Mouse (Mus musculus) urinary bladder, postnatal 4 days (tissue): ENCODE measurements around the gene Napb.
A peak's percentile ranks its signal among the peaks of the same experiment; 100 is the strongest.
"Not testable (repeated sequence)": the region's sequence is repeated elsewhere in the genome, so short reads cannot be mapped to it uniquely, and the experiment has no call there.

Experiments
- DNase-seq, 2 experiments: peaks; one replicate each; pipeline ENCODE4 v3.0.0; 2021 to 2022; ENCODE audit warnings: low spot score in 2 of 2

Gene Napb

DNA sequence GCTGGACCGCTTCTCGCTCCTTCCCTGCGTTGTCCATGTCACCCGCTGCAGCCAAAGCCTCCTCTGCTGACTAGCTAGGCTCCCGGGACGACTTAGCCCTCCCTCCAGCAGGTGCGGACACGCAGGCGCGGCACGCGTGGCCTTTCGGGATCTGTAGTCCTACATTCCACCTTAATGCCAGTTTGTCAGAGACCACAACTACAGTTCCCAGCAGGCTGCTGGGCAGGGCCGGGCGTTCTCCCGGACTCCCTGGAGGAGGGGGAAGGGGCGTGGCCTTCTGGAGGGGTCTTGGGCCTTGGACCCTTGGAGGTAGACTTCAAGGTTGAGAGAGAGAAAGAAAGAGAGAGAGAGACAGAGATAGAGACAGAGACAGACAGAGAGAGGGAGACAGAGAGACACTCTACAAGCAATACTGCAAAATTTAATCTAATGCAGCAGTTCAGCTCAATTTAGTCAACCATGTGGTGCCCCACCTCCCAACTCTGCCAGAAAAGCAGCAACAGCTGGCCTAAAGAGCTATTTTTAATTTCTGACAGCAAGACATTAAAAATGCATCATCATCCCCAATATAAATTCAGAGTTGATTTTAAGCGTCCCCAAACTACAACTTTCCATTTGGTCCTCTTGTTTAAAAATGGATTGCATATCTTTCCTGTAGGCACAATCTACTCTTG, at the start of gene Napb:
Gene Napb, minus strand, starts transcription at position 141 of the 674 bp plus-strand sequence.
- peak; percentile 86 to 89 for DNase-seq

DNA sequence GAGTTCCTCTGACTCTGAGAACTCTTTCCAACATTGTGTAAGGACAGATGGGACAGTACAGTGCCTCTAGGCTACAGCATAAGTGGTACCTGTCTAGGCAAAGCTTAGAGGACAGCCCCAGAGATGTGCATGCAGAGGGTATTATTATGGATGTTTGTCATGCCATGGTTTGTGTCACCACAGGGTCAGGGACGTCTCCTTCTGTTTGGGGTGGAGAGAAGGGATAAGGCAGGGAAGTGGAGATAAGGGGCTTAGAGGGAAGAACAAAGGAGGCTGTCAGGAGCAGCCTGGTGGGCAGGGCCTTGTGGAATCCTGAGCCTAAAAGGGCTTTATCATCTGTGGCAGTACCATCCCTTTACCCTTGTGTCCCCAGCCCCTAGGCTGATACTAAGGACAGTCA, 49.4 kb upstream of the Napb start, which contains the start of gene 8030411F24Rik:
Gene 8030411F24Rik, plus strand, starts transcription at position 301 of the 400 bp plus-strand sequence.
- no peak for DNase-seq

DNA sequence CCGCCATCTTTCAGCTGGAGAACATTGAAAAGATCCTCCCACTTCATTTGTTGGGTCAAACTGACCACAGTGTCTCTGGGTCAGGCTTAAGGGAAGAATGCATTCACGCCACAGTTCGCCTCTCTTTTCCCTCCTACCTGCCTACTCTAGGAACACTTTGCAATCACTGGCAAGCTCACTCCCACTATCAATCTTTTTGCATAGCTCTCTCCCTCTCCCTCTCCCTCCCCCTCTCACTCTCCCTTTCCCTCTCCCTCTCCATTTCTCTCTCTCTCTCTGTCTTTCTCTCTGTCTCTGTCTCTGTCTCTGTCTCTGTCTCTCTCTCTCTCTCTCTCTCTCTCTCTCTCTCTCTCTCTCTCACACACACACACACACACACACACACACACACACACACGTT, 39.1 kb upstream of the Napb start, which contains the start of gene Cst11:
Gene Cst11, minus strand, starts transcription at position 101 of the 400 bp plus-strand sequence.
- not testable (repeated sequence) for DNase-seq

DNA sequence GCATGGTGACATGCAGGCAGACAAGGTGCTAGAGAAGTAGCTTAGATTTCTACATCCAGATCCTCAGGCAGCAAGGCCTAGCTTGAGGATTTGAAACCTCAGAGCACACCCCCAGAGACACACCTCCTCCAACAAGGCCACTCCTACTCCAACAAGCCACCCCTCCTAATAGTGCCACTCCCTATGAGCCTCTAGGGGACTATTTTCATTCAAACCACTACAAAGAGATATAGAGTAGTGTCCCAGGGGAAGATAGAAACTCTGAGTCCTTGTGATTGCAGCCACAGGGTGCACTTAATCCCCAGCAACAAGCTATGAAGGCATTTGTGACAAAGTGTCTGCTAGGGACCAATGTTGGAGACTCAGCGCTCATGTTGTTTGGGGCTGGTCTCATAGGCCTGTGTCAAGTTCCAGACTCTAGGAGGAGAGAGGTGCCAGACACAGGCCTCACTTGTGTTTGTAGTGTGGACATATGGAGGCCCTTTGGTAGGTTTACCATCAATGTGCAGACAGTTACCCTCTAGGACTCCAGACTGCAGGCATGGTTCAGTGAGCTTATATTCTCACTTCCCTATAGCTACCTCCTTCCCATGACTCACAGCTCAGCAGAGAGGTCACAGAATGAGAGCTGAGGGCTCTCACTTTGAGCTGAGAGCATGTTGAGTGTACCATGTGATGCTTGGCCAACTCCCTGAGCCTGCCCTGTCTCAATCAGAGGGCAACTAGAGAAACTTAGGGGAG, 31.6 kb upstream of the Napb start:
- DNase-seq: no peak

DNA sequence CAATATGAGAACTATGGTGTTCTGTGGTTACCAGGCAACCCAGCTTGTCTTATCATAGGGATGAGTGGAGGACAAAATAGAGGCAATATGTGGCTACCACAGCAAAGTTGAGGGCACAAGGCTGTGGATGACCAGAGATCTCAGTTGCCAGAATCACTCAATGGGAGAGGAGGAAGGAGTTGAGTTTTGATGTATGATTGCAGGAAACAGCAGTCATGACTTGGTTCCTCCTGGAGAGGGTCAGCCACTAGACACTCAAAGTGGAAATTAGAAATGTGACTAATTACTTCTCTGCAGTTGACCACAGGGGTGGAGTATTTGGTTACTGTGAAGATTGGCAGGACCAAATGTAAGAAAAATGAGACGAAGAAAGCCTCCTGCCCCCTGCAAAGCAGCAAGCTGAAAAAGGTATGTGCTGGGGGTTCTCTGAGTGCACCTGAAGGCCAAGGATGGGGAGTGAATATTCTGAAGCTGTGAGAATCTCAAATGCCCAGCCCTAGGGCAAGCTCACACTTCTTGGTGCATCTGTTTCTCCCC, 22.1 kb upstream of the Napb start:
- no peak for DNase-seq

DNA sequence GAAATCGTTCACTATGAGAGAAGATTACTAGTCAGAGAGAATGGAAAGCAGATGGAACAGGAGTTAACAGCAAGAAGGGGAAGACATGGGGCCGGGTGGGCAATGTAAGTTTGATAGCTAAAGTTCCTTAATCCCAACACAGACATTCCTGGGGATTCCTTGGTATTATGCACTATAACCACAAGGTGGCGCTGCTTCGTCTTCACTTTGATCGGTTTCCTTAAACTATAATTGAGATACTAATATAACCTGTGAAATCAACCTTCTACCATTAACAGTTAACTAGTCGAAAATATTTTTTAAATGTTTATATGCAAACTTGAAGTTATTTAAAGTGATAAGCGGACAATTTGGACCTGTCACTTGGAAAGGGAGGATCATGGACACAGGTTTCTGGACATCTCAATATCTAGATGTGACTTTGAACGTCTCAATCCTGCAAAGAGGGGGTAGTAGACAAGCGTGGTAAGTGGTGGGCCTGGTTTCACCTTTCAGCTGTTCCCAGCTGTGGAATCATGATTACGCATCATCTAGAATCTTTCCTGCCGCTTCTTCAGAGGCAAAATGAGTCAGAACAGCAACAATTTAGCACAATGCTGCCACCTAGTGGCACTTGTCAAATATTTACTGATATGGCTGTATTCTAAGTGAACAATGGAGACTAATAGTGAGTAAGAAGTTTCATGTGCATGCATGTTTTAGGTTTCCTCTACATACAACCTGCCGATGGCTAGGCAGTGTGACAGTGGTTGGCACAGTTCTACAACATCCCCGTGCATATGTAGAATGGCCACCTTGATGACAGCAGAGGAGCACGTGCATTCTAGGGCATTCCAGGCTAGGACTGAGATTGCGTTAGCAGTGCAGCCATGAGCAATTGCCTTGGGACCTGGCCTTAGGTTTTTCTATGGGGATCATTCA, 19.9 kb upstream of the Napb start:
- peak in 1 of 2 experiments; percentile 25 for DNase-seq

DNA sequence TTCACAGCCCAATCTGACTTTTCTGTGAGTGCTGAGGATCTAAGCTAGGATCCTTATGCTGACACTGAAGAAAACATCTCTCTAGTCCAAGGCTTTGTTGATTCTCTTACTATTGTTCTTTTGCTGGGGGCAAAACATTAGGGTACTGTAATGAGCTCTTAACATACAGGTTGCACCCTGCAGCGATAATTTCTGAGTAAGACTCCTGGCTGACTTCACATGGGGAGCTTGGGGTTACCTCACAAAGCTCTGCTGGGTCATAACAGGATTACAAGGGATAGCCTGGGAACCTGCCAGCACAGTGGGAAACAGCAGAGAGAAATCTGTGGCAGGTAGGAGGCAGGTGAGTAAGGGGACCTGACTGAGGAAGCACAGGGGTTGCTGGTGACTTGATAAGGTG, 17.8 kb upstream of the Napb start, which contains the start of gene Cstl1:
Gene Cstl1, plus strand, starts transcription at position 301 of the 400 bp plus-strand sequence.
- no peak for DNase-seq

DNA sequence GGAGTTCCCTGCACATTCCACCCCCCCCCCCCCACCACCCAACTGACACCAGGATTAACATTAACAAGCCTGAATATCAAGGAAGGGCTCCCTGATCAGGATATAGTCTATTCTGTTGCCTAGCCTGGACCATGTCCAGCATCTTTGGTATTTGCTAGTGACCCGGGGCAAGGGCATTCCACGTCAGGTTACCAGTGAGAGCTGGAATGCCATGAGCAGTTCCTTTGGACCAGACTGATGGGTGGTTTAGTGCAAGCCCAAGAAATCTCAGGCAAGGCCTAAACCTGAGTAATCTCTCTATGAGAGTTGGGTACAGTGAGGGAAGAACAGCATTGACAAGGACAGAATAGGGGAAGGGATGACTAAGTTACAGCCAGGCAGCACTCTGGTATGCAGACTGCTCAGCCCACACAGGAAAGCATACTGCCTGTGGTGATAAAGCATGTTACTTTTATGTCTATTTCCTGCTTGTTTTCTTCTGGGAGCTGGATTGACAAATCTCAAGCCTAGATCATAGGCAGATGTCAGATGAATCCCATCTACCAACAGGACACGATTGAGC, 11.7 kb upstream of the Napb start:
- no peak for DNase-seq

DNA sequence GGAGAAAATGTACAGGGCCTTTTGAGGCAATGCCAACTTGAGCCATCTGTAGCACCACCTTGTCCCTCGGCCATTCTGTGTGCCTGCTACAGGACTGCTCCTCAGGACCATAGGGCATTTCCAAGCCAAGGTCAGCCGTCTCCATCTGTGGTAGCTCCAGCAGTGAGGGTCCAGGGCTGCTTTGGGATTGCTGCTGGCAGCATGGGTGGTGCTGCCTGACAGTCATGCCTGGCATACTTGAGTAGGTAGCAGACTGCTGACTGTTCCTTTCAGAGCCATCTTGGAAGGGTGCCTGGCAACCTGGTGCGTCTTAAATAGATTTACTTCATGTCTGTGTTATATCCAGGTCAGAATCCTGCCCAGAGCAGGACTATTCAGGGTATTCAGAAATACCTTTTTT, 10.7 kb upstream of the Napb start:
- DNase-seq: no peak

DNA sequence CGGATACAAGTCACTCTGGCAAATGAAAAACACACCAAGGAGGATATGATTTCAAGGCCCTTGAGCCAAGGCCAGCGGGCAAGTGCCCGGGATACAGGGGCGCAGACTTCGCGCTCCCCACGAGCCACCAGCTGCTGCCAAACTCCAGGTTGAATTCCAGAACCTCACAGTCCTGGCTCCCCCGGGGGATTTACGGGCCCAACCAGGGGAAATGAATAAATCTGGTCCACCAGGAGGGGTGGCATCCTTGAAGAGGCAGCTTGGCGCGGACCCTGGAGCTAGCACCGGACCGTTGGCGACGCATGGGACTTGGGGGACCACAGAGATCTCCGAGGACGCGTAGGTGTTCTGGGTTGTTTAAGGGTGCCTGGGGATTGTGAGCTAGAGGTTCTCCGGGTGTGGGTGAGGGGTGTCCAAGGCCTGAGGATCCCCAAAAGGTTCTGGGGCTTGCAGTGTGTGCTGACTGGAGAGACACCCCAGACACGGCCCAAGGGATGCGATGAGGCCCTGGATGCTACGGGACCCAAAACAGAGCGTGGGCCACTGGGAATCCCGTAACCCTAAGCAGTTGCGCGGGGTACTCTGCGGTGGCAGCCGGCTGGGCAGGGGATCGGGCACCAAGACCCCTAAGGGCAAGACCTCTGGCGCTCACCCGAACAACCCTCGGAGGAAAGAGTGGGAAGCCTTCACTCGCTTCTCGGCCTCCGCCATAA, 497 bp downstream of the Napb start:
- DNase-seq: no peak

DNA sequence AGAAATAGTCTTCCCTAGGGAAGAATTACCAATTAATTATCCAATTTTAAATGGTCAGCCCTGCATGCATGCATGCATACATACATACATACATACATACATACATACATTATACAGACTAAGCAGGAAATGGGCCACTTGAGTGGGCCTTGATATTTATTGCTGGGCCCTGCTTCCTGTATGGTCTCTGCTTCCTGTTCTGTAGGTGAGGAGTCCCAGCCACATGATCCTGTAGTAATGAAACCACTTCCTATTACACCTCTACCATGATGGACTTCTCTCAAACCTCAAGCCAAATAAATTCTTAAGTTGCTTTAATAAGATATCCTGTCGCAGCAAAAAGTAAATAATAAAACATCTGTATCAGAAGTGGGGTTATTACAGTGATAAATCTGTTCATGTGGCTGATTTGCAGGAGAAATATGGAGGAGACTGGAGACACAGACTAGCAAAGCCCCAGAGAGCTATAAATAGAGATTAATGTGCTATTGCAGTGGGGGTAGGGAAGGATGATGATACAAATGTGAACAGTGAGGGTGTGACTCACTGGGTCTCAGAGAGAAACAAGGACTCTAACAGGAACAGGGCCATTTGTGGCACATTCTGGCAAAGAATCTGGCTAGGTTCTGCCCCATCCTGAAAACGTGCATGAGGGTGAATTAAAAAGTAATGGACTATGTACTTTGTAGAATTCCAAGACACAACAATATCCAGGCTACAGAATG, 12.8 kb downstream of the Napb start:
- no peak for DNase-seq

DNA sequence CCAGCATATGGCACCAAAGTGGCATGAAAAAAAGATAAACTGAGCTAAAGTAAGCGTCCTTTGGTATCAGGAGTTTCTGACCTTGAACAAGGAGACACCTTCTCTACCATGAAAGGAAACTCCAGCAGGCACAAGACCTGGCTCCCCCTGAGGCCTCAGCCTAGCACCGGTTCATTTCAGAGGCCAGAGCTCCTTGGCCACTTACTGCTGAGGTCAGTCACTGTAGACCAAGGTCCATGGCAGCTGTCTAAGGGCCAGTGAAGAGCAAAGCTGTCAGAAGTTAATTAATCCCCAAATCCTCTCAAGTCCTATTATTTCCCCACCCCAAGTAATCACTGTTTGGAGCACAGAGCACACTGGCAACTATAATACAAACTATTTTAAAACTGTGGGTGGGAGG, 15.2 kb downstream of the Napb start:
- DNase-seq: no peak

DNA sequence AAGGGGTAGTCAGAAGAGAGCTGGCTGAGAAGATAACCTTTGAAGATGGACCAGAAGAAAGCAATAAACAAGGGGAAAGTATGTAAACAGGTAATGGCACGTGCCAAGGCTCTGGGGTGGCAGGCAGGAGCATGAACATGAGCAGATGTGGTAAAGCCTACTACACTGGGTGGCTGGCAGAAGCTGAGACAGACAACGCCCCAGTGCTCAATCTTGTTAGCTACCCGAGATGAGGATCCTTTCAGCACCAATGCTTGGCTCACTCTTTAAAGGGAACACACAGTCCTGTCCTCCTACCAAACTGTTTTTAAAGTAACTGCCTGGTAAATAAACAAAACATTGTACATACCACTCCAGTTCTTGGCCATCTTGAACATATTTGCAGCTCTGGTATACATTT, 19.9 kb downstream of the Napb start:
- no peak for DNase-seq

DNA sequence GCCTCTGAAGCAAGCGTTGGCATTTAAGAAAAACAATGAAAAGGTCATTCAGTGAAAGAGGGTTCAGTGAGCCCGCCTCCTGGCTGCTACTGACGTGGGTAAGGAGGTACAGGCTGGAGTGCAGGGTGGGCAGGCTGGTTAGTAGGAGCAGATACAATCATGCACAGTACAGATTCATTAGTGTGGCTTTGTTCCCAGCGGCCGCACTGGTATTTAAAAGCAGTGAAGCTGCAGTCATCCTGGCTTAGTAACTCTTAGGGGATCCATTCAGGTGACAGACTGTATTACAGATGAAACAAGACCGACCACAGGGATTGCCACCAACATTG, 25.1 kb downstream of the Napb start:
- DNase-seq: no peak

DNA sequence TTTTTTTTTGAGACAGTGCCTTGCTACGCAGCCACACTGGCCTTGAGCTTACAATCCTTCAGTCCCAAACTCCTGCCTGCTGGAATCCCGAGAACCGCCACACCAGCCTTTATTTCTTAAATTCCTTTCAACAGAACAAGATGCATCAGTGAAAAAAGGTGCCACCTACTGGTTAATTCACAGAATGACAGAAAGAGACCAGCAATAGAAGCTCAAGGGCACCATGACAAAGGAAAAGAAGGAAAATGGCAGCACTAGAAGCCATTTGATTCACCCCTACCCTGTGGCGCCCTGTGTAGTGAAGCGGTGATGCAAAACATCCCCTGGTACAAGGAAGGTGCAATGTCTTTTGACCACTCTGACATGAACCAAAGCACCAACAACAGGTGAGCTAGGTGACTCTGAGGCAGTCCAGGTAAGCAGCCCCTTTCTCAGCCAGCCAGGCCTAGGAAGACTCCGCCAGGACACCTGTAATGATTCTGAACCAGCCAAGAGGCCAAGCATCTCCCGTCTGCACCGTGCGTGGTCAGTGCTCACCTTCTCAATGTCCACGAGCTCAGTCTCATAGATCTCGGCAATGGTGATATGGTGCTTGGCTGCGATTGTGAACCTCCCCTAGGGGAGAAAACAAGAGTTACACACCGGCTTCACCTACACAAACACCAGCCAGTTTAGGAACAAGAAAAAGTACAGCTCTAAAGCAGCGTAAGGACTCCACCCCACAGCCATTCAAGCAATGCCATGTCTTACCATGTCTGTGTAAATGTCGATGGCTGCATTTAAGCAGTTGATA, 25.7 kb downstream of the Napb start:
- DNase-seq: no peak

DNA sequence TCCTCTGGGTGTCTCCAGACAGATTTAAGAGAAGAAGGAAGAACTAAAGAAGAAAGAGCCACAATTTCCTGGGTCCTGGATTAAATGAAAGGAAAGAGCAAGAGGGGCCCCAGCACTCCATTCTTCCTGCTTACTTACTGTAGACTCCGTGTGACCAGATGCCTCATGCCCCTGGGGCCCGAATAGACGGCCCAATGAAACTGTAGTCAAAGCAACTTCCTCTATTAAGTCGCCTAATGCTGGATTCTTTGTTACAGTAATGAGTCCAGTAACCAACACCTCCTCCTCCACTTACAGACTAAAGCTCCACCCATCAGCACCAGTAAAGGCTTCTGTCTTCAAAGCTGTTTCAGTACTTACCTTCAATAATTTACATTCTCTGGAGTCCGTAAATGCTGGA, 33.7 kb downstream of the Napb start:
- DNase-seq: no peak

DNA sequence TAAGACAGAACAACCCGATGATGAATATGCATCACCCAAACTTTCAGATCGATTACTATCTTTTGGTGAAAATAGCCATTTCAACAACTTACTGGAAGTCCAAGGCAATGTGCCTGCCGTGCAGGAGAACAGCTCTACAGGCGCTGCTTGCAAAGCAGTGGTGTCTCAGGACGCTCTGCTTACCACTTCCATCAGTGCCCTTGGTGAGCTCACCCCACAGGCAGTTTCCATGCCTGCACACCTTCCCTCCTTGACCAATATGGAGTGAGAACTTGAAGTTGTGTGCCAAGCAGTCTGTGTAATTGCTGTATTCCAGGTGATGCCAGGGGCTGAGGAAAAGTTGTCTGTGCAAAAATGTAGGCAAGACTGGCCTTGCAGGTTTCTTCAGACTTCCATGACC, 41.5 kb downstream of the Napb start:
- DNase-seq: no peak

DNA sequence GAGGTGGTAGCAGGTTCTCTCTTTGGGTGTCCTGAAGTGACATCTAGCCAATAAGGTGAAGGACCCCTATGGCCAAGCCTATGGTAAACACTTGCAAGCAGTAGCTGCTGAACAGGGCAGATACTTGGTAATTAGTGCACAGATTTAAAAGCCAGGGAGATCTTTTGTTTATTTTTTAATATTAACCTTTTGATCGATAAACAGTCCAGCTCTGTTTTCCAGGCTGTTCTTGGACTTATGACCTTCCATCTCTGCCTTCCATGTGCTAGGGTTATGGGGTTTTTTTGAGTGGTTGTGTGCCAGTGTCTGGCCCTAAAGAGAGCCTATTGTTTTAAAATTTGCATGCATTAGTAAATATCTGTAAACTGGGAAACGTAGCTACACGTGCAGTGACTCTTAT, 42.0 kb downstream of the Napb start:
- DNase-seq: no peak

DNA sequence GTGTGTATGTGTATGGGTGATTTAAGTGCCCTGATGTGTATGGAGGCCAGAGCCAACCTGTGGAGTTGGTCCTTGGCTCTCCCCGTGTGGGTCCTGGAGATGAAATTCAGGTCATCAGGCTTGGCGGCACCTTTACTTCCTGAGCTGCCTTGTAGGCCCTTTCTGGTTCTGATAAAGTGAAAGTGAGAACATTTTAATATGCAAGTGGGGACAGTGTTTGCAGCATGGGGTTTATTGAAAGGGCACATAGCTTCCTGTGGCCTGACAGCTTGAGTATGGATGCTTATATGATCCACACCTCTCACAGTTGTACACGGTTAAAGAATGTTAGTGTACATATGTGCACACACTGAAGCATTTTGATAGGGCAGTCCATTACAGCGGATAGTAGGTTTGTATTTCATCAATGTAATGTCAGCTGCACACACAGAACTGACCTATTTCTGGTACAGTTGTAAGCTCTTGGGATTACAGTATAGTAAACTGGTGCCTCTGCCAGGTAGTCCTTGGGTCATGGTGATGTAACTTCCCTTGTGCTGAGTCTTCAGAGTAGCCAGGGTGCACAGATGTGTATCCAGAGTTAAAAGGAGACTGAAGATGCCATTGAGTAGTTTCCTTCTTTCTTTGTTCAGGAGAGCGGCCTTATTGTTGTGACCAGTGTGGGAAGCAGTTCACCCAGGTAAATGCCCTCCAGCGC, 42.7 kb downstream of the Napb start:
- DNase-seq: no peak
